Mouse (Mus musculus) limb, embryonic 10.5 days (tissue): Measurements from ENCODE around the gene Vwf. TPM values are rescaled to one million over a fixed set of nuclear protein-coding genes. Genes with fewer than 3 reads are reported as not detected.

Experiments
- DNase-seq: peaks from one replicate; pipeline ENCODE4 v3.0.0-alpha.2; 2017; ENCODE audit warnings: low spot score
- H3K27ac ChIP-seq: fragments of 300-500 bp; sonication (generic); 2 replicates; pipeline ENCODE4 v1.5.1; 2016; ENCODE audit warnings: mild to moderate bottlenecking
- H3K27me3 ChIP-seq: fragments of 300-500 bp; sonication (generic); 2 replicates; pipeline ENCODE4 v1.6.1; 2016; ENCODE audit warnings: low read depth, mild to moderate bottlenecking; ENCODE audit not compliant: poor library complexity, severe bottlenecking
- H3K36me3 ChIP-seq: fragments of 300-500 bp; sonication (generic); 2 replicates; pipeline ENCODE4 v1.6.1; 2016; ENCODE audit warnings: mild to moderate bottlenecking, moderate library complexity
- H3K4me1 ChIP-seq: fragments of 300-500 bp; sonication (generic); 2 replicates; pipeline ENCODE4 v1.6.1; 2016
- H3K4me3 ChIP-seq: fragments of 300-500 bp; sonication (generic); 2 replicates; pipeline ENCODE4 v1.5.1; 2016; ENCODE audit warnings: mild to moderate bottlenecking, moderate library complexity
- H3K9me3 ChIP-seq: fragments of 300-500 bp; sonication (generic); replicated peaks from 2 replicates; pipeline ENCODE4 v1.6.1; 2016; ENCODE audit warnings: mild to moderate bottlenecking
- WGBS: fragments of 180-500 bp; shearing (Covaris S2); methylation state at CpG from one replicate; pipeline ENCODE4 v1.1.7; 2016; 5-methylcytosine and 5-hydroxymethylcytosine counted together
- polyA plus RNA-seq: library from polyadenylated mRNA; unstranded; fragments of >200 nt; fragmentation: Nextera tagmentation; extraction: Ambion mirVana; gene quantifications from 2 replicates; pipeline ENCODE4 v1.2.1, GENCODE M21; 2016

Vwf gene
- polyA plus RNA-seq, 1 experiment from 2014 or later, result 5.3 TPM

- H3K27ac ChIP-seq, result no peak overlapping the region
Observed at GRCm38 (mm10) chr6:125578647-125579011, 32.1 kb downstream of the Vwf start.

DNA sequence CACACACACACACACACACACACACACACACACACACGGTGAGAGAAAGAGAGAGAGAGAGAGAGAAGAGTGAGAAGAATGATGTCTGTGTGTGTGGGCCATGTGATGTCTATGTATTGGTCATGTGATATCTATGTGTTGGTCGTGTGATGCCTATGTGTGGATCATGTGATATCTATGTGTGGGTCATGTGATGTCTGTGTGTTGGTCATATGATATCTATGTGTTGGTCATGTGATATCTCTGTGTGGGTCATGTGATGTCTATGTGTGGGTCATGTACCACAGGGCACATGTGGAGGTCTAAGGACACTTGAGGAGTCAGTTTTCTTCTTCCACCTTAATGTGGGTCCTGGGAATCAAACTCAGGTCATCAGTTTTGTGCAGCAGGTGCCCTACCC is 33.3 kb downstream of the Vwf start:
- Histone ChIP-seq H3K4me3 (no peak overlapping the region), H3K9me3 (no peaks in the 10 kb centered on the region), H3K4me1 (peaks cover 5% of the 10 kb centered on the region; the same call in 1 of the 2 replicates), H3K27me3 (no peaks in the 10 kb centered on the region), H3K27ac (no peak overlapping the region), H3K36me3 (no peaks in the 10 kb centered on the region)
- DNase-seq, result no peak
- 83% methylated on average over 2 of the region's 2 CpGs for WGBS

More at GRCm38 (mm10) chr6:125578647-125579011, 32.1 kb downstream of the Vwf start:
- H3K9me3 ChIP-seq, result no peaks in the 10 kb centered on the region
- H3K4me1 ChIP-seq, result peaks cover 11% of the 10 kb centered on the region
- DNase-seq, result no peak
- no peak overlapping the region for H3K4me3 ChIP-seq
- no peaks in the 10 kb centered on the region for H3K36me3 ChIP-seq
- WGBS, result 79% methylated on average over 7 of the region's 7 CpGs
- H3K27me3 ChIP-seq, result no peaks in the 10 kb centered on the region

DNA sequence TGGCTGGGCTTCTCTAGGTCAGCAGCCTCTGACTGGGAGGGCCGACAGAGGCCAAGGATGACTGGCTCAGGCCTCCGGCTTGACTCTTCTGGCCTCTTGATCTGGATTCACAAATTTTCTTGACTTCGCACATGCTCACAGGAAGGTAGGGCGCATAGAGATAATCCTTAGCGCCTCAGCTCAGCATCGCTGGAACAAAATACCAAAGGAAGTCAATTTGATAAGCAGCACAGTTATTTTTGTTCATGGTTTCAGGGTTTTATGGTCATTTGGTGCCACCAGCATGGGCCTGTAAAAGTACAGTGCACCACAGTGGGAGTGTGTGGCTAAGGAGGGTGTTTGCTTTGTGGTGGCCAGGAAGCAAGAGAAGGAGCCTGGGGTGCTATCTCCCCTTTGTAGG is 37.1 kb downstream of the Vwf start:
- WGBS, result 98% methylated on average over 6 of the region's 6 CpGs
- H3K27me3 ChIP-seq, result no peaks in the 10 kb centered on the region
- H3K36me3 ChIP-seq, result no peaks in the 10 kb centered on the region
- peaks cover 18% of the 10 kb centered on the region for H3K4me1 ChIP-seq
- no peaks in the 10 kb centered on the region for H3K9me3 ChIP-seq
- no peak overlapping the region for H3K4me3 ChIP-seq
- H3K27ac ChIP-seq, result no peak overlapping the region
- DNase-seq, result no peak

DNA sequence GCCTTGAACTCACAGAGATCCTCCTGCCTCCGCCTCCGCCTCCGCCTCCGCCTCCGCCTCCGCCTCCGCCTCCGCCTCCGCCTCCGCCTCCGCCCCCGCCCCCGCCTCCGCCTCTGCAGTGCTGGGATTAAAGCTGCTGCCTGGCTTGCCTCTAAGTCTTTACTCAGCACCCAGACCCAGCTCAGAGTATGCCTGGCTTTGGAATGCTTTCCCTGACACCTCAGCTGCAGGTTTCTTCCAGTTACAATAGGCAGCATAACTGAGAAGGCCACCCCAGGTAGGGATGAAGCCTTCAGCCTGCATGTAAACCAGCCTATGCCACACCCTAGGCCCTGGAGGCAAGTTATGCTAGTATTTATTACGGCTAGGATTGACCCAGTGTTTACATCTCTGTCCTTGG is 37.7 kb downstream of the Vwf start:
- Histone ChIP-seq H3K9me3 (no peaks in the 10 kb centered on the region), H3K4me3 (no peak overlapping the region), H3K4me1 (peaks cover 18% of the 10 kb centered on the region), H3K27me3 (no peaks in the 10 kb centered on the region), H3K36me3 (no peaks in the 10 kb centered on the region), H3K27ac (no peak overlapping the region)
- 92% methylated on average over 15 of the region's 15 CpGs for WGBS
- DNase-seq, result no peak

GRCm38 (mm10) chr6:125585579-125585978 is 39.0 kb downstream of the Vwf start:
- Histone ChIP-seq H3K4me1 (peaks cover 18% of the 10 kb centered on the region), H3K27me3 (0 out of 2 replicates have a peak, but pooled peaks cover 5% of the 10 kb centered on the region), H3K9me3 (no peaks in the 10 kb centered on the region), H3K4me3 (no peak overlapping the region), H3K27ac (peak overlapping the region; percentile 36; the same call in 1 of the 2 replicates), H3K36me3 (no peaks in the 10 kb centered on the region)
- DNase-seq, result no peak
- WGBS, result 76% methylated on average over 3 of the region's 3 CpGs

GRCm38 (mm10) chr6:125586042-125586566 is 39.5 kb downstream of the Vwf start:
- no peak for DNase-seq
- H3K27ac ChIP-seq, result no peak overlapping the region
- WGBS, result 89% methylated on average over 4 of the region's 4 CpGs

DNA sequence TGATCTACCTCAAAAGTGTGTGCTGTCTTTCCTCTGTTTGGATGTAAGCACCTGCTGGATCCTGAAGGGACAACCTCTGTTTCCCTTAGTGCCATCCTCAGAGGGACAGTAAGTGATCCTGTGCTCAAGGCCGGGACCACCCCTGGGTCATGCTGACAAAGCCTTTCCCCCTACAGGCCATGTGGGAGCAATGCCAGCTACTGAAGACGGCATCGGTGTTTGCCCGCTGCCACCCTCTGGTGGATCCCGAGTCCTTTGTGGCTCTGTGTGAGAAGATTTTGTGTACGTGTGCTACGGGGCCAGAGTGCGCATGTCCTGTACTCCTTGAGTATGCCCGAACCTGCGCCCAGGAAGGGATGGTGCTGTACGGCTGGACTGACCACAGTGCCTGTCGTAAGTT is 41.7 kb downstream of the Vwf start:
- Histone ChIP-seq H3K4me3 (no peak overlapping the region), H3K36me3 (no peaks in the 10 kb centered on the region), H3K27me3 (0 out of 2 replicates have a peak, but pooled peaks cover 9% of the 10 kb centered on the region), H3K9me3 (no peaks in the 10 kb centered on the region), H3K27ac (no peak overlapping the region), H3K4me1 (peaks cover 18% of the 10 kb centered on the region)
- no peak for DNase-seq
- 94% methylated on average over 12 of the region's 12 CpGs for WGBS

More at GRCm38 (mm10) chr6:125586042-125586566, 39.5 kb downstream of the Vwf start:
- Histone ChIP-seq H3K36me3 (no peaks in the 10 kb centered on the region), H3K4me3 (no peak overlapping the region), H3K27me3 (0 out of 2 replicates have a peak, but pooled peaks cover 7% of the 10 kb centered on the region), H3K4me1 (peaks cover 18% of the 10 kb centered on the region), H3K9me3 (no peaks in the 10 kb centered on the region)

DNA sequence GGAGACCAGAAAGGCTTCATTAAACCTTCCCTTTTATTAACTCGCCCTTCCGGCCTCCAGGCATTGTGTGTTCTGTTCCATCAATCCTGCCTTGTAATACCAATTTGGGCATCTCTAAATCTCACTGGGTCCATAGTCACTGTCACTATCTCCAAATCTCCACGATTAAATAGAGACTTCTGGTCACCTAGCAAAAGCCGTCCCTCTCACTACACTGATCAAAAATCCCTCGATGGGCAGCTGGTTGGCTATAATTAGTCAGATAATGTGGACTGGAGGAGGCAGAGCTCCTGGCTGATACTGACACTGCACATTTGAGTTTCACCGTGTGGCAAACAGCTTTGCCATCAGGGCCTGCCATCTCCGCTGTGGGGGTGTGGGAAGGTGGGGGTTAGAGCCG is 42.5 kb downstream of the Vwf start:
- DNase-seq, result no peak
- H3K9me3 ChIP-seq, result no peaks in the 10 kb centered on the region
- no peak overlapping the region for H3K4me3 ChIP-seq
- no peak overlapping the region for H3K27ac ChIP-seq
- 0 out of 2 replicates have a peak, but pooled peaks cover 9% of the 10 kb centered on the region for H3K27me3 ChIP-seq
- peaks cover 18% of the 10 kb centered on the region for H3K4me1 ChIP-seq
- WGBS, result 83% methylated on average over 8 of the region's 8 CpGs
- no peaks in the 10 kb centered on the region for H3K36me3 ChIP-seq

DNA sequence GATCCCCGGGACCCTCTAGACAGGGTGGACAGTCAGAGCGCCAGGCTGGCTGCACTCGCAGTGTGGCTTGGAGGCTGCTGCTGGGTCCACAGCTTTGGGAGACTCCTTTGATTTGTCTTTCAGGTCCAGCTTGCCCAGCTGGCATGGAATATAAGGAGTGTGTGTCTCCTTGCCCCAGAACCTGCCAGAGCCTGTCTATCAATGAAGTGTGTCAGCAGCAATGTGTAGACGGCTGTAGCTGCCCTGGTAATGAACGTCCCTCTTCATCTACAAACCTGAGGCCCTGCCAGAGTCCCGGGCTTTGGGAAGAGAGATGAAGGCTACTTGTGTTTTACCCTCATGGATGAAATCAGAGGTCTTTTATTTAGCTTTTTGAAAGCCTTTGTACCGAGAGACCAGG is 43.5 kb downstream of the Vwf start:
- WGBS, result 91% methylated on average over 7 of the region's 7 CpGs
- no peak overlapping the region for H3K27ac ChIP-seq
- no peaks in the 10 kb centered on the region for H3K36me3 ChIP-seq

GRCm38 (mm10) chr6:125590471-125590870 is 43.9 kb downstream of the Vwf start:
- no peak for DNase-seq
- H3K27me3 ChIP-seq, result 0 out of 2 replicates have a peak, but pooled peaks cover 9% of the 10 kb centered on the region
- 84% methylated on average over 8 of the region's 8 CpGs for WGBS
- no peaks in the 10 kb centered on the region for H3K9me3 ChIP-seq
- peaks cover 21% of the 10 kb centered on the region for H3K4me1 ChIP-seq
- no peak overlapping the region for H3K4me3 ChIP-seq
- no peak overlapping the region for H3K27ac ChIP-seq
- H3K36me3 ChIP-seq, result no peaks in the 10 kb centered on the region

More for the DNA sequence above, 43.5 kb downstream of the Vwf start:
- Histone ChIP-seq H3K4me3 (no peak overlapping the region), H3K9me3 (no peaks in the 10 kb centered on the region), H3K27me3 (0 out of 2 replicates have a peak, but pooled peaks cover 9% of the 10 kb centered on the region), H3K4me1 (peaks cover 21% of the 10 kb centered on the region)
- no peak for DNase-seq

GRCm38 (mm10) chr6:125591652-125592385 is 45.2 kb downstream of the Vwf start:
- no peak for DNase-seq
- 63% methylated on average over 8 of the region's 8 CpGs for WGBS
- Histone ChIP-seq H3K4me3 (no peak overlapping the region), H3K9me3 (no peaks in the 10 kb centered on the region), H3K4me1 (peaks cover 21% of the 10 kb centered on the region; the same call in 1 of the 2 replicates), H3K36me3 (no peaks in the 10 kb centered on the region), H3K27ac (no peak overlapping the region), H3K27me3 (0 out of 2 replicates have a peak, but pooled peaks cover 9% of the 10 kb centered on the region)

GRCm38 (mm10) chr6:125592536-125592935 is 46.0 kb downstream of the Vwf start:
- Histone ChIP-seq H3K27me3 (0 out of 2 replicates have a peak, but pooled peaks cover 9% of the 10 kb centered on the region), H3K4me1 (peaks cover 19% of the 10 kb centered on the region; the same call in 1 of the 2 replicates), H3K27ac (no peak overlapping the region), H3K4me3 (no peak overlapping the region), H3K9me3 (no peaks in the 10 kb centered on the region), H3K36me3 (no peaks in the 10 kb centered on the region)
- WGBS, result 92% methylated on average over 6 of the region's 6 CpGs
- DNase-seq, result no peak

- H3K27ac ChIP-seq, result no peak overlapping the region
- H3K4me3 ChIP-seq, result no peak overlapping the region
- H3K9me3 ChIP-seq, result no peaks in the 10 kb centered on the region
- H3K36me3 ChIP-seq, result no peaks in the 10 kb centered on the region
- DNase-seq, result no peak
- 0 out of 2 replicates have a peak, but pooled peaks cover 9% of the 10 kb centered on the region for H3K27me3 ChIP-seq
- 85% methylated on average over 4 of the region's 4 CpGs for whole genome bisulfite sequencing
- H3K4me1 ChIP-seq, result peaks cover 12% of the 10 kb centered on the region; the same call in 1 of the 2 replicates
Observed at GRCm38 (mm10) chr6:125594311-125594710, 47.7 kb downstream of the Vwf start.
